Mouse (Mus musculus): ENCODE results near the gene Hmga1b. TPM values are rescaled to one million over a fixed set of nuclear protein-coding genes. Genes with fewer than 3 reads are reported as not detected.
"Not testable (repeated sequence)": the region's sequence is repeated elsewhere in the genome, so short reads cannot be mapped to it uniquely, and the experiment has no call there.

The Hmga1b gene
- polyA plus RNA-seq, 1 experiment from 2014 or later = 2.6 TPM

GRCm38 (mm10) chr11:120726243-120727168 lies 36.1 kb upstream of the Hmga1b start:
- no peaks in the 10 kb centered on the region for H3K27me3 ChIP-seq (ENCODE audit: insufficient read depth, low read length)
- peak; percentile 9; the same call in 1 of the 2 replicates for TF ChIP-seq CTCF (IDR thresholded peaks at IDR 0.05; ENCODE audit: low read depth)
- H3K9me3 ChIP-seq (replicated peaks; ENCODE audit: low read length) = no peaks in the 10 kb centered on the region
- H3K4me1 ChIP-seq (replicated peaks; ENCODE audit: insufficient read depth, low read length) = peaks cover 16% of the 10 kb centered on the region; the same call in 1 of the 2 replicates
- H3K4me3 ChIP-seq (replicated peaks; ENCODE audit: low read depth, low read length) = peak overlapping the region; percentile 54
- DNase-seq (ENCODE audit: low spot score) (no peak), ATAC-seq (replicated peaks; ENCODE audit: low FRiP score, low read depth) (peak; percentile 44)
- 18% methylated on average over 33 of the region's 36 CpGs for WGBS
- peak overlapping the region; percentile 54 for H3K9ac ChIP-seq (ENCODE audit: low read depth, low read length)
- peak overlapping the region; percentile 85 for H3K4me2 ChIP-seq (ENCODE audit: low read length)
- H3K36me3 ChIP-seq (ENCODE audit: insufficient read depth, low read length) = peaks cover 3% of the 10 kb centered on the region; the same call in 1 of the 2 replicates
- peak overlapping the region; percentile 78 for H3K27ac ChIP-seq

GRCm38 (mm10) chr11:120727169-120727527 lies 35.4 kb upstream of the Hmga1b start, which contains the start of gene Dcxr:
Gene Dcxr, minus strand, starts transcription at chr11:120727281.
- H3K9me3 ChIP-seq (replicated peaks; ENCODE audit: low read length) = no peaks in the 10 kb centered on the region

GRCm38 (mm10) chr11:120727564-120727963 lies 35.0 kb upstream of the Hmga1b start:
- H3K4me3 ChIP-seq (replicated peaks; ENCODE audit: low read depth, low read length) = no peak overlapping the region
- no peak for ATAC-seq (replicated peaks; ENCODE audit: low FRiP score, low read depth)
- H3K9ac ChIP-seq (ENCODE audit: low read depth, low read length) = no peak overlapping the region
- TF ChIP-seq CTCF (IDR thresholded peaks at IDR 0.05; ENCODE audit: low read depth) = no peak
- no peak overlapping the region for H3K4me2 ChIP-seq (ENCODE audit: low read length)
- H3K27ac ChIP-seq = no peak overlapping the region
- H3K9me3 ChIP-seq (replicated peaks; ENCODE audit: low read length) = no peaks in the 10 kb centered on the region
- DNase-seq (ENCODE audit: low spot score) = no peak
- peaks cover 3% of the 10 kb centered on the region; the same call in 1 of the 2 replicates for H3K36me3 ChIP-seq (ENCODE audit: insufficient read depth, low read length)
- H3K27me3 ChIP-seq (ENCODE audit: insufficient read depth, low read length) = no peaks in the 10 kb centered on the region
- 58% methylated on average over 12 of the region's 12 CpGs for WGBS
- peaks cover 8% of the 10 kb centered on the region; the same call in 1 of the 2 replicates for H3K4me1 ChIP-seq (replicated peaks; ENCODE audit: insufficient read depth, low read length)

More at GRCm38 (mm10) chr11:120727169-120727527, 35.4 kb upstream of the Hmga1b start, which contains the start of gene Dcxr:
- Histone ChIP-seq H3K27ac (peak within 1 kb of the TSS; percentile 78), H3K4me3 (replicated peaks; ENCODE audit: low read depth, low read length) (peak within 1 kb of the TSS; percentile 54), H3K36me3 (ENCODE audit: insufficient read depth, low read length) (peaks cover 3% of the 10 kb centered on the region; the same call in 1 of the 2 replicates), H3K4me1 (replicated peaks; ENCODE audit: insufficient read depth, low read length) (peaks cover 10% of the 10 kb centered on the region; the same call in 1 of the 2 replicates), H3K4me2 (ENCODE audit: low read length) (peak within 1 kb of the TSS; percentile 85), H3K9ac (ENCODE audit: low read depth, low read length) (peak within 1 kb of the TSS; percentile 54), H3K27me3 (ENCODE audit: insufficient read depth, low read length) (no peaks in the 10 kb centered on the region)
- ATAC-seq (replicated peaks; ENCODE audit: low FRiP score, low read depth) = peak; percentile 88
- DNase-seq (ENCODE audit: low spot score) = peak; percentile 98
- WGBS = 0% methylated on average over 14 of the region's 14 CpGs
- peak; percentile 68 for TF ChIP-seq CTCF (IDR thresholded peaks at IDR 0.05; ENCODE audit: low read depth)

GRCm38 (mm10) chr11:120728530-120729240 lies 33.9 kb upstream of the Hmga1b start:
- Histone ChIP-seq H3K9ac (ENCODE audit: low read depth, low read length) (peak overlapping the region; percentile 5; the same call in 1 of the 2 replicates), H3K9me3 (replicated peaks; ENCODE audit: low read length) (no peaks in the 10 kb centered on the region), H3K4me2 (ENCODE audit: low read length) (no peak overlapping the region; the same call in 1 of the 2 replicates), H3K27ac (no peak overlapping the region), H3K4me1 (replicated peaks; ENCODE audit: insufficient read depth, low read length) (peaks cover 8% of the 10 kb centered on the region; the same call in 1 of the 2 replicates), H3K4me3 (replicated peaks; ENCODE audit: low read depth, low read length) (no peak overlapping the region), H3K36me3 (ENCODE audit: insufficient read depth, low read length) (peaks cover 3% of the 10 kb centered on the region; the same call in 1 of the 2 replicates), H3K27me3 (ENCODE audit: insufficient read depth, low read length) (no peaks in the 10 kb centered on the region)
- ATAC-seq (replicated peaks; ENCODE audit: low FRiP score, low read depth) = no peak
- TF ChIP-seq CTCF (IDR thresholded peaks at IDR 0.05; ENCODE audit: low read depth) = no peak
- DNase-seq (ENCODE audit: low spot score) = no peak
- WGBS = 70% methylated on average over 11 of the region's 11 CpGs

- not testable (repeated sequence) for H3K9me3 ChIP-seq (replicated peaks; ENCODE audit: low read length); H3K4me3 ChIP-seq (replicated peaks; ENCODE audit: low read depth, low read length); H3K36me3 ChIP-seq (ENCODE audit: insufficient read depth, low read length); H3K27me3 ChIP-seq (ENCODE audit: insufficient read depth, low read length); H3K27ac ChIP-seq; H3K4me1 ChIP-seq (replicated peaks; ENCODE audit: insufficient read depth, low read length)
- peak; percentile 77 for DNase-seq (ENCODE audit: low spot score)
- Histone ChIP-seq H3K9ac (ENCODE audit: low read depth, low read length) (peak overlapping the region; percentile 5; the same call in 1 of the 2 replicates), H3K4me2 (ENCODE audit: low read length) (peak overlapping the region; percentile 30)
- 0 out of 2 replicates have a peak, but pooled peaks have one; percentile 29 for ATAC-seq (replicated peaks; ENCODE audit: low FRiP score, low read depth)
- 2% methylated on average over 17 of the region's 21 CpGs for WGBS
Observed at GRCm38 (mm10) chr11:120729432-120730050, 33.1 kb upstream of the Hmga1b start.
